Mouse (Mus musculus) ES-E14 (cell line): ENCODE results near the gene Itga10.

Experiments used
- ZC3H11A ChIP-seq: IDR thresholded peaks from 2 replicates; pipeline ENCODE4 v1.6.1; 2012; ENCODE audit warnings: low read depth, mild to moderate bottlenecking, inconsistent platforms, low read length, borderline replicate concordance
- ZNF384 ChIP-seq: IDR thresholded peaks from 2 replicates; pipeline ENCODE4 v1.6.1; 2012; ENCODE audit warnings: low read depth, low read length, inconsistent platforms

- TF ChIP-seq ZNF384 (no peak), ZC3H11A (no peak)
Observed at GRCm38 (mm10) chr3:96601251-96601787, 44.1 kb upstream of the Itga10 start.
